Mouse (Mus musculus) stomach, postnatal 0 days (tissue): ENCODE data around the gene Abtb2.

Source experiments
- CTCF ChIP-seq: IDR thresholded peaks from 2 replicates; pipeline ENCODE4 v1.5.1; 2016; ENCODE audit warnings: antibody characterized with exemption, low read depth, mild to moderate bottlenecking, moderate library complexity
- EP300 ChIP-seq: optimal IDR thresholded peaks from 2 replicates; pipeline ENCODE3; 2016; ENCODE audit warnings: antibody characterized with exemption

- TF ChIP-seq CTCF (peak; percentile 36; the same call in 1 of the 2 replicates), EP300 (no peak)
Observed at GRCm38 (mm10) chr2:103566713-103567521, 807 bp downstream of the Abtb2 start.
